Mouse (Mus musculus) neural tube, embryonic 15.5 days (tissue): ENCODE data around the gene Unc13b. TPM values are rescaled to one million over a fixed set of nuclear protein-coding genes. Genes with fewer than 3 reads are reported as not detected.
A peak's percentile ranks its signal among the peaks of the same experiment; 100 is the strongest.

Source experiments
- ATAC-seq: fragments of 200-750 bp; cut with Nextera tagmentation; 2 replicates; pipeline ENCODE4 v1.8.0; 2017; ENCODE audit warnings: mild to moderate bottlenecking, moderate TSS enrichment, moderate library complexity; ENCODE audit not compliant: low FRiP score
- H3K27ac ChIP-seq: fragments of 300-500 bp; sonication (generic); replicated peaks from 2 replicates; pipeline ENCODE4 v1.5.1; 2015; ENCODE audit warnings: mild to moderate bottlenecking, inconsistent platforms
- H3K27me3 ChIP-seq: fragments of 300-500 bp; sonication (generic); replicated peaks from 2 replicates; pipeline ENCODE4 v1.6.1; 2015; ENCODE audit warnings: inconsistent platforms
- H3K36me3 ChIP-seq: fragments of 300-500 bp; sonication (generic); 2 replicates; pipeline ENCODE4 v1.6.1; 2015; ENCODE audit warnings: inconsistent platforms
- H3K4me1 ChIP-seq: fragments of 300-500 bp; sonication (generic); 2 replicates; pipeline ENCODE4 v1.6.1; 2015; ENCODE audit warnings: inconsistent platforms
- H3K4me2 ChIP-seq: fragments of 300-500 bp; sonication (generic); 2 replicates; pipeline ENCODE4 v1.6.1; 2015; ENCODE audit warnings: inconsistent platforms, mild to moderate bottlenecking, moderate library complexity
- H3K4me3 ChIP-seq: fragments of 300-500 bp; sonication (generic); replicated peaks from 2 replicates; pipeline ENCODE4 v1.5.1; 2015; ENCODE audit warnings: mild to moderate bottlenecking, inconsistent platforms
- H3K9ac ChIP-seq: fragments of 300-500 bp; sonication (generic); replicated peaks from 2 replicates; pipeline ENCODE4 v1.6.1; 2015; ENCODE audit warnings: mild to moderate bottlenecking, inconsistent platforms
- H3K9me3 ChIP-seq: fragments of 300-500 bp; sonication (generic); replicated peaks from 2 replicates; pipeline ENCODE4 v1.6.1; 2016; ENCODE audit warnings: inconsistent platforms
- WGBS: fragments of 180-500 bp; shearing (Covaris S2); methylation state at CpG from one replicate; pipeline ENCODE4 v1.1.7; 2015; ENCODE audit warnings: mixed read lengths; 5-methylcytosine and 5-hydroxymethylcytosine counted together
- polyA plus RNA-seq: library from polyadenylated mRNA; unstranded; fragments of >200 nt; fragmentation: Nextera tagmentation; extraction: Ambion mirVana; gene quantifications from 2 replicates; pipeline ENCODE4 v1.2.1, GENCODE M21; 2015

The Unc13b gene
- polyA plus RNA-seq, 1 experiment from 2014 or later: 12.3 TPM

- Histone ChIP-seq H3K27ac (no peak overlapping the region), H3K9ac (no peak overlapping the region), H3K4me2 (no peak overlapping the region), H3K9me3 (no peaks in the 10 kb centered on the region), H3K27me3 (no peaks in the 10 kb centered on the region), H3K4me1 (peaks cover 37% of the 10 kb centered on the region), H3K36me3 (peaks cover 39% of the 10 kb centered on the region), H3K4me3 (no peak overlapping the region)
- WGBS: 96% methylated on average over 7 of the region's 7 CpGs
- no peak for ATAC-seq
Measured at GRCm38 (mm10) chr4:43029121-43029520, 29.6 kb upstream of the Unc13b start.

DNA sequence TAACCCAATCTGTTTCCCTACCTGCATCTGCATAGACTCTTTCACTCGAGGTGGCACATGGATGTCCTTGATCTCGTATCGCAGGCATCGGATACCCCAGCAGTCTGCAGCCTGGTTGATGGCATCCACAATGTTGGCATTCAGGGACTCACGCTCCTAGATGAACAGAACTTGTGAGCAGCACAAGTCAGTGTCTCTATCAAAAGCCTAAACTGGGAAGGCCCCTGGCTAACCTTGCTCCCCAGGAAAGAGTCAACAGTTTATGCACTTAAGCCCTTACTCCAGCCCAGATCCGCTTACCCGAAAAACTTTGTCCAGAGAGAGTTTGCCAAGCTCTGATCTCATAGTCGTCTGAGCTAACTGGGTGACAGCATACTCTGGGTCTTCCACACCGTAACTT, 29.0 kb upstream of the Unc13b start:
- WGBS: 97% methylated on average over 9 of the region's 9 CpGs
- Histone ChIP-seq H3K4me3 (peak overlapping the region; percentile 88; the same call in 1 of the 2 replicates), H3K27me3 (no peaks in the 10 kb centered on the region), H3K4me2 (peak overlapping the region; percentile 83), H3K9ac (no peak overlapping the region), H3K9me3 (no peaks in the 10 kb centered on the region), H3K4me1 (peaks cover 30% of the 10 kb centered on the region), H3K27ac (no peak overlapping the region), H3K36me3 (peaks cover 45% of the 10 kb centered on the region)
- ATAC-seq: no peak

GRCm38 (mm10) chr4:43030352-43030751, 28.4 kb upstream of the Unc13b start:
- peaks cover 25% of the 10 kb centered on the region for H3K4me1 ChIP-seq
- peak overlapping the region; percentile 93 for H3K27ac ChIP-seq
- peak overlapping the region; percentile 83 for H3K4me2 ChIP-seq
- peaks cover 51% of the 10 kb centered on the region for H3K36me3 ChIP-seq
- peak overlapping the region; percentile 88 for H3K4me3 ChIP-seq
- H3K9ac ChIP-seq: peak overlapping the region; percentile 89
- ATAC-seq: no peak
- 66% methylated on average over 9 of the region's 9 CpGs for WGBS
- no peaks in the 10 kb centered on the region for H3K9me3 ChIP-seq
- H3K27me3 ChIP-seq: no peaks in the 10 kb centered on the region

DNA sequence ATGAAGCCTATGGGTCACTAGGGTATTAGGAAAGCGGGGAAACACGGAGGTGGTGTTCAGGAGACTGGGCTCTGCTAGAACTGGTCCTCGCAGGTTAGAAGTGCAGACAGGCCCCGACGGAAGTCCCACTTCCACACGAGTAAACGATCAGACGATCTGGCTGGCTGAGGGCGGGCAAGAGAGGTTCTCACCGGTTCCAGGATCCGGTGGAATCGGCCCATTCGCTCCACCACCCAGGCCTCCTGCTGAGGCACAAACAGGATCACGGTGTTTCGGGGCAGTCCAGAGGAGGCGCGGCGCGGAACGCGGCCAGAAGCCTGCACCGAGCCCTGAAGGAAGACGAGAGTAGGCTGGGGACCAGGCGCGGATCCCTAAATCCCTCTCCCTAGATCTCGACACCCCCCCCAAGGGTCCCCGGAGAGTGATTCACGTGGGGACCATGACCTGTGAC, 27.9 kb upstream of the Unc13b start:
- no peaks in the 10 kb centered on the region for H3K27me3 ChIP-seq
- H3K36me3 ChIP-seq: peaks cover 55% of the 10 kb centered on the region
- H3K4me2 ChIP-seq: peak overlapping the region; percentile 83
- WGBS: under 1% methylated on average over 28 of the region's 28 CpGs
- no peaks in the 10 kb centered on the region for H3K9me3 ChIP-seq
- peak overlapping the region; percentile 89 for H3K9ac ChIP-seq
- H3K27ac ChIP-seq: peak overlapping the region; percentile 93
- H3K4me1 ChIP-seq: peaks cover 25% of the 10 kb centered on the region
- peak; percentile 40 for ATAC-seq
- peak overlapping the region; percentile 88 for H3K4me3 ChIP-seq

DNA sequence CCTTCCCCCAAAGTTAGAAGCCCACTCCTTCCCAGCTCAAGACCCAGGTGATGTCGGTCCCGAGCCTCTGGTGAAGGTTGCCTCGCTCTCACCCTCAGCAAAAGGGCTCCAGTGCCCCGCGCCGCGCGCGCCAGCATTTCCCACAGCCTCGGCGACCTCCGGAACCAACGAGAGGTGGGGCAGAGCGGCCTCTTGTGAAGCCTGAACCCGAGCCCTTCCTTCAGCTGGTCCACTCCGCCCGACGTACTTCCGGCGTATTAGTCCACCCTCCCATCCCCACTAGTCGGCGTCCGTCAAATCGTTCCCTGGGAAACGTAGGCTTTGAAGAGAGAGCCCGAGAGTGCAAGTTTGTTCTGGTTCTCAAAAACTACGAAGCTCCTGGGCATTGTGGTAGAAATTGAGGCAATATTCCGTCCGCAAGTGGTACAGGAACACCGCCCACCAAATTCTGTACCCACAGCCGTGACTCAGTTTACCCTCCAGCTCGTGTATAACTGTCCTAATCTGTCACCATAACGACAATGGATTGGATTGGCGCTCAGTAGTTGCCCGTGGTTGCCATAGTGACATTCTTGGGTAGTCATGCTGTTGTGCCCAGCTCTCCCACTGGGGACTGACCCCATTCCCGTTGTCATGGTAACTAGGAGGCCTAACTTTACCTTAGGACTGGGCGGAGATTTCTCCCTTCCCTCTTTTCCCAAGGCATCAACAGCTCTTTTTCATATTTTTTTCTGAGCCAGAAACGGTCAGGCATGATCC, 27.3 kb upstream of the Unc13b start, which contains the start of gene Stoml2:
Gene Stoml2 (minus strand): TSS at position 474 of the 759 bp plus-strand sequence.
- peak within 1 kb of the TSS; percentile 83 for H3K4me2 ChIP-seq
- H3K4me1 ChIP-seq: peaks cover 25% of the 10 kb centered on the region
- H3K9ac ChIP-seq: peak within 1 kb of the TSS; percentile 89
- under 1% methylated on average over 38 of the region's 38 CpGs for WGBS
- peak within 1 kb of the TSS; percentile 93 for H3K27ac ChIP-seq
- H3K36me3 ChIP-seq: peaks cover 61% of the 10 kb centered on the region
- no peaks in the 10 kb centered on the region for H3K27me3 ChIP-seq
- peak; percentile 95 for ATAC-seq
- H3K4me3 ChIP-seq: peak within 1 kb of the TSS; percentile 88
- H3K9me3 ChIP-seq: no peaks in the 10 kb centered on the region

- Histone ChIP-seq H3K4me2 (no peak overlapping the region), H3K9ac (no peak overlapping the region), H3K27me3 (no peaks in the 10 kb centered on the region), H3K36me3 (peaks cover 59% of the 10 kb centered on the region), H3K27ac (peak overlapping the region; percentile 11; the same call in 1 of the 2 replicates), H3K4me1 (peaks cover 32% of the 10 kb centered on the region), H3K9me3 (no peaks in the 10 kb centered on the region), H3K4me3 (no peak overlapping the region)
- no peak for ATAC-seq
- WGBS: 89% methylated on average over 1 of the region's 1 CpGs
Measured at GRCm38 (mm10) chr4:43032501-43032900, 26.3 kb upstream of the Unc13b start.

GRCm38 (mm10) chr4:43033481-43033880, 25.3 kb upstream of the Unc13b start:
- ATAC-seq: no peak
- Histone ChIP-seq H3K4me3 (no peak overlapping the region), H3K9me3 (no peaks in the 10 kb centered on the region), H3K4me2 (no peak overlapping the region), H3K9ac (no peak overlapping the region), H3K27ac (no peak overlapping the region), H3K36me3 (peaks cover 50% of the 10 kb centered on the region), H3K4me1 (peaks cover 42% of the 10 kb centered on the region), H3K27me3 (no peaks in the 10 kb centered on the region)
- WGBS: 85% methylated on average over 14 of the region's 14 CpGs

GRCm38 (mm10) chr4:43035851-43036250, 22.9 kb upstream of the Unc13b start:
- no peak overlapping the region for H3K4me2 ChIP-seq
- H3K9me3 ChIP-seq: no peaks in the 10 kb centered on the region
- WGBS: 90% methylated on average over 6 of the region's 6 CpGs
- no peak overlapping the region for H3K4me3 ChIP-seq
- H3K27me3 ChIP-seq: no peaks in the 10 kb centered on the region
- H3K27ac ChIP-seq: no peak overlapping the region
- no peak overlapping the region for H3K9ac ChIP-seq
- no peak for ATAC-seq
- peaks cover 45% of the 10 kb centered on the region for H3K4me1 ChIP-seq
- peaks cover 39% of the 10 kb centered on the region for H3K36me3 ChIP-seq

DNA sequence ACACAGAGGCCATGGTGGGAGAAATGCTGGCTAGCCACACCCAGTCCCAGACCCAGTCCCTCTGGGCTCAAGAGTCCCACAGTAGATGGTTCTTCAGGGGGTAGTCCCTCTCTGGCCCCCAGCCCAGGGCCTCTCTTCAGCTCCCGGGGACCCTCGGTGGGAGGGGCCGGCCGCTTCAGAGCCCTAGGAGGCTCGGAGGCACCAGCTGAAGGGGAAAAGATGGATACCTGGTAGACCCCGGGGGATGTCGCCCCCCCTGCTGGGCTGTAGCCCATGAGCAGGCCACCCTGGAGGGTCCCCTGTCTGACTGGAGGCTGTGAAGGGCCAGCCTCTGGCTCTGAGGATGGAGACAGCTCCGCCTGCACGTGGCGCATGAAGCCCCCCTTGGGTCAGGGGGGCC, 22.4 kb upstream of the Unc13b start:
- H3K9me3 ChIP-seq: no peaks in the 10 kb centered on the region
- peaks cover 39% of the 10 kb centered on the region for H3K36me3 ChIP-seq
- 88% methylated on average over 10 of the region's 10 CpGs for WGBS
- no peaks in the 10 kb centered on the region for H3K27me3 ChIP-seq
- H3K4me1 ChIP-seq: peaks cover 48% of the 10 kb centered on the region
- no peak overlapping the region for H3K4me2 ChIP-seq
- no peak overlapping the region for H3K4me3 ChIP-seq
- H3K27ac ChIP-seq: no peak overlapping the region
- ATAC-seq: no peak
- H3K9ac ChIP-seq: no peak overlapping the region

- H3K9ac ChIP-seq: no peak overlapping the region
- H3K4me2 ChIP-seq: peak overlapping the region; percentile 88; the same call in 1 of the 2 replicates
- no peaks in the 10 kb centered on the region for H3K27me3 ChIP-seq
- WGBS: 68% methylated on average over 4 of the region's 4 CpGs
- H3K4me1 ChIP-seq: peaks cover 37% of the 10 kb centered on the region
- no peaks in the 10 kb centered on the region for H3K9me3 ChIP-seq
- H3K4me3 ChIP-seq: peak overlapping the region; percentile 82
- no peak for ATAC-seq
- peaks cover 36% of the 10 kb centered on the region for H3K36me3 ChIP-seq
- no peak overlapping the region for H3K27ac ChIP-seq
Measured at GRCm38 (mm10) chr4:43037860-43038566, 20.7 kb upstream of the Unc13b start.

- Histone ChIP-seq H3K4me1 (peaks cover 46% of the 10 kb centered on the region), H3K4me2 (peak overlapping the region; percentile 88), H3K27ac (peak overlapping the region; percentile 82), H3K36me3 (peaks cover 28% of the 10 kb centered on the region), H3K4me3 (peak overlapping the region; percentile 82), H3K9ac (peak overlapping the region; percentile 83), H3K27me3 (no peaks in the 10 kb centered on the region), H3K9me3 (no peaks in the 10 kb centered on the region)
- 65% methylated on average over 15 of the region's 15 CpGs for WGBS
- peak; percentile 12 for ATAC-seq
Measured at GRCm38 (mm10) chr4:43038567-43039495, 19.9 kb upstream of the Unc13b start.
